ENCODE assay signal across 8 mouse cellular contexts in genomic region chr17:22361101-22361781, GRCm38 (mm10). TPM values are rescaled to one million over a fixed set of nuclear protein-coding genes. Genes with fewer than 3 reads are reported as not detected.
A peak's percentile ranks its signal among the peaks of the same experiment; 100 is the strongest.
DNase-seq lines count a peak whose midpoint lies in the region; ATAC-seq and TF ChIP-seq lines count a peak whose summit lies in the region.
"Not testable (repeated sequence)": the region's sequence is repeated elsewhere in the genome, so short reads cannot be mapped to it uniquely, and the experiment has no call there.

TSS of gene Zfp944 (minus strand) at chr17:22361400.
TSS of gene Zfp758 (plus strand) at chr17:22361453.

- peak within 1 kb of the TSS; percentile 80 for H3K9ac ChIP-seq in embryonic facial prominence, embryonic 14.5 days (ENCODE audit: low read depth, low read length)
- peak within 1 kb of the TSS; percentile 64 for H3K9ac ChIP-seq in limb, embryonic 12.5 days (replicated peaks)
- peak within 1 kb of the TSS; percentile 70 for H3K9ac ChIP-seq in midbrain, embryonic 13.5 days (replicated peaks)

- H3K4me2 ChIP-seq in embryonic facial prominence, embryonic 14.5 days (ENCODE audit: low read depth, low read length): peak within 1 kb of the TSS; percentile 60
- H3K4me2 ChIP-seq in limb, embryonic 12.5 days: peak within 1 kb of the TSS; percentile 60
- peak within 1 kb of the TSS; percentile 63 for H3K4me2 ChIP-seq in midbrain, embryonic 13.5 days (replicated peaks)

- H3K36me3 ChIP-seq in embryonic facial prominence, embryonic 14.5 days (ENCODE audit: control insufficient read depth, insufficient read depth, low read length); kidney, adult 2 months (ENCODE audit: control insufficient read depth, insufficient read depth, low read length): not testable (repeated sequence)
- H3K36me3 ChIP-seq in limb, embryonic 12.5 days: peaks cover 22% of the 10 kb centered on the region
- peaks cover 19% of the 10 kb centered on the region for H3K36me3 ChIP-seq in midbrain, embryonic 13.5 days

- H3K4me3 ChIP-seq in embryonic facial prominence, embryonic 14.5 days (ENCODE audit: low read depth, low read length): peak within 1 kb of the TSS; percentile 58
- H3K4me3 ChIP-seq in kidney, adult 2 months (ENCODE audit: insufficient read depth, low read depth, low read length): peak within 1 kb of the TSS; percentile 79
- H3K4me3 ChIP-seq in limb, embryonic 12.5 days (replicated peaks): peak within 1 kb of the TSS; percentile 57
- peak within 1 kb of the TSS; percentile 57 for H3K4me3 ChIP-seq in midbrain, embryonic 13.5 days (replicated peaks)

- H3K27me3 ChIP-seq in embryonic facial prominence, embryonic 14.5 days (replicated peaks; ENCODE audit: control insufficient read depth, insufficient read depth, low read length); kidney, adult 2 months (replicated peaks; ENCODE audit: control insufficient read depth, insufficient read depth, low read length); limb, embryonic 12.5 days; midbrain, embryonic 13.5 days: not testable (repeated sequence)

- peak within 1 kb of the TSS; percentile 79 for H3K27ac ChIP-seq in embryonic facial prominence, embryonic 14.5 days (replicated peaks; ENCODE audit: low read depth, low read length)
- peak within 1 kb of the TSS; percentile 86 for H3K27ac ChIP-seq in kidney, adult 2 months (ENCODE audit: insufficient read depth, low read depth, low read length)
- H3K27ac ChIP-seq in limb, embryonic 12.5 days: peak within 1 kb of the TSS; percentile 86
- H3K27ac ChIP-seq in midbrain, embryonic 13.5 days: peak within 1 kb of the TSS; percentile 78

- H3K9me3 ChIP-seq in embryonic facial prominence, embryonic 14.5 days (ENCODE audit: control insufficient read depth, low read length); limb, embryonic 12.5 days; midbrain, embryonic 13.5 days: not testable (repeated sequence)

- H3K4me1 ChIP-seq in embryonic facial prominence, embryonic 14.5 days (ENCODE audit: control insufficient read depth, insufficient read depth, low read length); kidney, adult 2 months (ENCODE audit: control insufficient read depth, insufficient read depth, low read length): not testable (repeated sequence)
- H3K4me1 ChIP-seq in limb, embryonic 12.5 days (replicated peaks): peaks cover 14% of the 10 kb centered on the region
- H3K4me1 ChIP-seq in midbrain, embryonic 13.5 days (replicated peaks): peaks cover 20% of the 10 kb centered on the region

- DNase-seq in 3T3-L1 (ENCODE audit: low read depth, low spot score): peak; percentile 64
- peak; percentile 45 to 48 for DNase-seq in adrenal gland, postnatal 36 days
- peak; percentile 35 for DNase-seq in embryonic facial prominence, embryonic 14.5 days (ENCODE audit: low spot score)
- DNase-seq in heart, adult 8-10 months (ENCODE audit: low spot score): peak; percentile 67
- DNase-seq in kidney, adult 2 months: peak; percentile 70
- peak; percentile 75 for DNase-seq in spleen, adult 12 weeks (ENCODE audit: low spot score)

- TF ChIP-seq CTCF in kidney, adult 2 months (conservative IDR thresholded peaks at IDR 0.05; ENCODE audit: insufficient read depth, insufficient read length, low read depth, low read length): not testable (repeated sequence)

- WGBS in embryonic facial prominence, embryonic 14.5 days: under 1% methylated on average over 21 of the region's 43 CpGs
- whole genome bisulfite sequencing in kidney, adult 2 months: under 1% methylated on average over 33 of the region's 43 CpGs
- under 1% methylated on average over 30 of the region's 43 CpGs for WGBS in limb, embryonic 12.5 days
- WGBS in midbrain, embryonic 13.5 days: under 1% methylated on average over 30 of the region's 43 CpGs

- peak; percentile 97 for ATAC-seq in embryonic facial prominence, embryonic 14.5 days (ENCODE audit: low read depth)
- ATAC-seq in limb, embryonic 12.5 days (ENCODE audit: insufficient number of reproducible peaks, insufficient read depth, low FRiP score, low TSS enrichment, low read depth): peak; percentile 96
- peak; percentile 97 for ATAC-seq in midbrain, embryonic 13.5 days

- TF ChIP-seq POLR2A in kidney, adult 2 months (IDR thresholded peaks at IDR 0.05; ENCODE audit: low read depth, low read length): not testable (repeated sequence)

RNA-seq across cellular contexts. Expression of gene Zfp944, which starts in this region (rescaled TPM):
- total RNA-seq in adrenal gland, postnatal 36 days (2021): 1 to 10 TPM; 6.7 to 7.0 TPM
- polyA plus RNA-seq in embryonic facial prominence, embryonic 14.5 days (2014; fragmentation: Nextera tagmentation; extraction: Ambion mirVana): 14.1 and 14.9 TPM in 2 replicates
- total RNA-seq in heart, adult 8-10 months (2022): 1 to 10 TPM; 3.3 to 5.1 (median 4.5) TPM
- polyA plus RNA-seq in kidney, adult 2 months (2012; rRNA removed): 2.2 and 2.3 TPM in 2 replicates
- 16.4 and 17.3 TPM in 2 replicates for polyA plus RNA-seq in limb, embryonic 12.5 days (2016; fragmentation: Nextera tagmentation; extraction: Ambion mirVana)
- 14.9 and 15.4 TPM in 2 replicates for polyA plus RNA-seq in midbrain, embryonic 13.5 days (2015; fragmentation: Nextera tagmentation; extraction: Ambion mirVana)

RNA-seq across cellular contexts. Expression of gene Zfp758, which starts in this region (rescaled TPM):
- 10 to 100 TPM; 10.5 to 11.9 TPM for total RNA-seq in adrenal gland, postnatal 36 days (2021)
- 10.4 and 10.7 TPM in 2 replicates for polyA plus RNA-seq in embryonic facial prominence, embryonic 14.5 days (2014; fragmentation: Nextera tagmentation; extraction: Ambion mirVana)
- total RNA-seq in heart, adult 8-10 months (2022): 1 to 10 TPM; 7.8 to 9.5 (median 9.3) TPM
- polyA plus RNA-seq in kidney, adult 2 months (2012; rRNA removed): 0.86 and 0.92 TPM in 2 replicates
- polyA plus RNA-seq in limb, embryonic 12.5 days (2016; fragmentation: Nextera tagmentation; extraction: Ambion mirVana): 9.1 and 10.2 TPM in 2 replicates
- 11.4 and 11.6 TPM in 2 replicates for polyA plus RNA-seq in midbrain, embryonic 13.5 days (2015; fragmentation: Nextera tagmentation; extraction: Ambion mirVana)

Comparison
In these comparisons a context has a peak if more than half of its experiments do, and no peak if none do; other contexts are left out.
1. Peak in every context shown above with its lines: DNase-seq, ATAC-seq, H3K4me3 ChIP-seq and H3K27ac ChIP-seq.